Mouse (Mus musculus): Measurements from ENCODE around the gene Gpr18. TPM values are rescaled to one million over a fixed set of nuclear protein-coding genes. Genes with fewer than 3 reads are reported as not detected.
"Not testable (repeated sequence)": the region's sequence is repeated elsewhere in the genome, so short reads cannot be mapped to it uniquely, and the experiment has no call there.

Gene Gpr18
- polyA plus RNA-seq, 1 experiment from 2014 or later: 0.24 TPM

DNA sequence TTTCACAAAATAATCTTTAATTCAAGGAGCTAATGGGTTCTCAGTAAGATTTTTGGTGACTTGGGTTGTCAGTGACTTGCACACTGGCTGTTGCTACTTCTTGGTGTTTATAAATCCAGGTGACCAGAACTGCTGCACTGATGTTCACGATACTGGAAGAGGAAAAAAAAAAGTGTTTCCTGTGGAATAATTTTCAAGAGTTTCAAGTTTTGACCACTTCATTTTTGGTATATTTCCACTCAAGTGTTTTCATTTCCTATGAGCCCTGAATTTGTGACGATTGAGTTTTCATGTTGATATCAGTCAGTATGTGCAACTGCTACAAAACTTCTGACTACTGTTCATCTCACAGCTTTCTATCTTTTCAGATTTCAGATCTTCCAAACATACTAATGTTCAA lies 38.7 kb downstream of the Gpr18 start:
- 93% methylated on average over 2 of the region's 2 CpGs for WGBS
- Histone ChIP-seq H3K4me3 (replicated peaks) (no peak overlapping the region), H3K27me3 (0 out of 2 replicates have a peak, but pooled peaks cover 3% of the 10 kb centered on the region), H3K27ac (no peak overlapping the region), H3K4me2 (replicated peaks) (no peak overlapping the region), H3K9ac (replicated peaks) (no peak overlapping the region), H3K36me3 (no peaks in the 10 kb centered on the region), H3K9me3 (no peaks in the 10 kb centered on the region), H3K4me1 (replicated peaks) (peaks cover 25% of the 10 kb centered on the region)
- ATAC-seq: no peak

DNA sequence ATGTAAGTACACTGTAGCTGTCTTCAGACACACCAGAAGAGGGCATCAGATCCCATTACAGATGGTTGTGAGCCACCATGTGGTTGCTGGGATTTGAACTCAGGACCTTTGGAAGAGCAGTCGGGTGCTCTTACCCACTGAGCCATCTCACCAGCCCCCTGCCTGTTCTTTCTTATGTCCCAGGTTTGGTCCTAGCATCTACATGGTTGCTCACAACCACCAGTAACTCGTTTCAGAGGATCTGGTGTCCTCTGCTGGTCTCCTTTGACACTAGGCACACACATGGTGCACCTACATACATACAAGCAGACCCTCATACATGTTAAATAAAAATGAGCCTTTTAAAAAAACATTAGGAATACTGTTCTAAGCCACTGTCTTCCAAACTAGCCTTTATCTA lies 39.4 kb downstream of the Gpr18 start:
- not testable (repeated sequence) for H3K9me3 ChIP-seq; H3K4me3 ChIP-seq (replicated peaks); H3K27ac ChIP-seq; H3K27me3 ChIP-seq; ATAC-seq; H3K36me3 ChIP-seq; H3K9ac ChIP-seq (replicated peaks); H3K4me2 ChIP-seq (replicated peaks)
- peaks cover 23% of the 10 kb centered on the region for H3K4me1 ChIP-seq (replicated peaks)
- WGBS: 69% methylated on average over 2 of the region's 2 CpGs

- Histone ChIP-seq H3K27me3 (0 out of 2 replicates have a peak, but pooled peaks cover 3% of the 10 kb centered on the region), H3K4me3 (replicated peaks) (no peak overlapping the region), H3K27ac (no peak overlapping the region), H3K9me3 (no peaks in the 10 kb centered on the region), H3K4me2 (replicated peaks) (no peak overlapping the region), H3K4me1 (replicated peaks) (peaks cover 4% of the 10 kb centered on the region; the same call in 1 of the 2 replicates), H3K36me3 (no peaks in the 10 kb centered on the region), H3K9ac (replicated peaks) (no peak overlapping the region)
- no peak for ATAC-seq
- WGBS: 90% methylated on average over 4 of the region's 4 CpGs
Measured at GRCm38 (mm10) chr14:121873646-121874045, 41.9 kb downstream of the Gpr18 start.

GRCm38 (mm10) chr14:121873172-121873571 lies 42.4 kb downstream of the Gpr18 start:
- no peak overlapping the region for H3K9ac ChIP-seq (replicated peaks)
- no peak overlapping the region for H3K27ac ChIP-seq
- peaks cover 4% of the 10 kb centered on the region; the same call in 1 of the 2 replicates for H3K4me1 ChIP-seq (replicated peaks)
- no peak overlapping the region for H3K4me3 ChIP-seq (replicated peaks)
- no peaks in the 10 kb centered on the region for H3K9me3 ChIP-seq
- H3K4me2 ChIP-seq (replicated peaks): no peak overlapping the region
- 80% methylated on average over 2 of the region's 2 CpGs for WGBS
- H3K36me3 ChIP-seq: no peaks in the 10 kb centered on the region
- H3K27me3 ChIP-seq: 0 out of 2 replicates have a peak, but pooled peaks cover 3% of the 10 kb centered on the region
- ATAC-seq: no peak

DNA sequence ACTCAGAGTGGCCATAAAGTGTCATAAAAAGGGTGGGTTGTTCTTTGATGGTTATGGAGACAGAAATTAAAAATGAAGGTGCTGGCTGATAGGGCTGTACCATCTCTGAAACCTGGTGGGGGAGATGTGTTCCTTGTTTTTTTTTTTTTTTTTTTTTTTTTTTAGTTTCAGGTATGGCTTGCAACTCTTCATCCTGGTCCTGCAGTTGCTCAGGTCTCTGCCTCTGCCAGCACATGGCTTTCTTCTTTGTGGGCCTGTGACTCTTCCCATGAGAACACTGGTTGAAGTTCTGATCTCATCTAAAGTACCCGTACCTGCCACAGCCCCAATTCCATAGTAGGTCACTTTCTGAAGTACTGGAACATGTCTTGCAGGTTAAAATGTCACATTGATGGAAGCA lies 42.8 kb downstream of the Gpr18 start:
- Histone ChIP-seq H3K27ac (no peak overlapping the region), H3K27me3 (0 out of 2 replicates have a peak, but pooled peaks cover 3% of the 10 kb centered on the region), H3K9ac (replicated peaks) (no peak overlapping the region), H3K4me1 (replicated peaks) (peaks cover 3% of the 10 kb centered on the region; the same call in 1 of the 2 replicates), H3K4me3 (replicated peaks) (no peak overlapping the region), H3K9me3 (no peaks in the 10 kb centered on the region), H3K36me3 (no peaks in the 10 kb centered on the region), H3K4me2 (replicated peaks) (no peak overlapping the region)
- no peak for ATAC-seq
- 89% methylated on average over 1 of the region's 1 CpGs for WGBS

- 0 out of 2 replicates have a peak, but pooled peaks cover 3% of the 10 kb centered on the region for H3K27me3 ChIP-seq
- no peaks in the 10 kb centered on the region for H3K4me1 ChIP-seq (replicated peaks)
- no peak overlapping the region for H3K4me2 ChIP-seq (replicated peaks)
- H3K36me3 ChIP-seq: no peaks in the 10 kb centered on the region
- 64% methylated on average over 1 of the region's 1 CpGs for WGBS
- no peaks in the 10 kb centered on the region for H3K9me3 ChIP-seq
- no peak overlapping the region for H3K27ac ChIP-seq
- no peak for ATAC-seq
- no peak overlapping the region for H3K9ac ChIP-seq (replicated peaks)
- H3K4me3 ChIP-seq (replicated peaks): no peak overlapping the region
Measured at GRCm38 (mm10) chr14:121869111-121869510, 46.5 kb downstream of the Gpr18 start.

GRCm38 (mm10) chr14:121866574-121866973 lies 49.0 kb downstream of the Gpr18 start:
- no peaks in the 10 kb centered on the region for H3K4me1 ChIP-seq (replicated peaks)
- H3K4me2 ChIP-seq (replicated peaks): no peak overlapping the region
- H3K9me3 ChIP-seq: no peaks in the 10 kb centered on the region
- no peak overlapping the region for H3K9ac ChIP-seq (replicated peaks)
- no peak for ATAC-seq
- H3K27ac ChIP-seq: no peak overlapping the region
- H3K4me3 ChIP-seq (replicated peaks): no peak overlapping the region
- no peaks in the 10 kb centered on the region for H3K27me3 ChIP-seq
- H3K36me3 ChIP-seq: no peaks in the 10 kb centered on the region
- 77% methylated on average over 3 of the region's 3 CpGs for WGBS

DNA sequence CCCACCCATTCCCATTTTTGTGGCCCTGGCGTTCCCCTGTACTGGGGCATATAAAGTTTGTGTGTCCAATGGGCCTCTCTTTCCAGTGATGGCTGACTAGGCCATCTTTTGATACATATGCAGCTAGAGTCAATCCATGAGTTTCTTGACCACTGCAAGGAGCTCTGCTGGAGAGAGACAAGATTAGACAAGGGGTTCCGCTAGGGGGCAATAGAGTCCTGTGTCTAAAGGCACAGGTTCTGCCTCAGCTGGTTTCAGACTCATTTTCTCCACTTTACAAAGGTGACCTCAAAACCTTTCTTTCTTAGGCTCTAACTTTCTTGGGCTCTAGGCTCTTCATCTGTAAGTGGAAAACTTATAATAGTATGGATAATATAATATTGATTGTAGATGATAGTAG lies 50.4 kb downstream of the Gpr18 start:
- not testable (repeated sequence) for H3K4me3 ChIP-seq (replicated peaks); H3K27ac ChIP-seq; H3K36me3 ChIP-seq; H3K9me3 ChIP-seq; H3K4me2 ChIP-seq (replicated peaks); H3K27me3 ChIP-seq; H3K4me1 ChIP-seq (replicated peaks); H3K9ac ChIP-seq (replicated peaks); ATAC-seq
- 13% methylated on average over 2 of the region's 2 CpGs for WGBS

Other genes starting within 250 kb of the Gpr18 start
- 5.1 and 5.5 TPM in 2 replicates for gene Dock9, start 117.9 kb downstream of the Gpr18 start, polyA plus RNA-seq (2015; fragmentation: Nextera tagmentation; extraction: Ambion mirVana)
- gene Ubac2, start 37.2 kb downstream of the Gpr18 start, polyA plus RNA-seq (2015; fragmentation: Nextera tagmentation; extraction: Ambion mirVana): 51.2 and 53.7 TPM in 2 replicates
- 0.72 and 1.2 TPM in 2 replicates for gene Gpr183, start 49.4 kb upstream of the Gpr18 start, polyA plus RNA-seq (2015; fragmentation: Nextera tagmentation; extraction: Ambion mirVana)
- not detected in 2 replicates for gene Timm8a2, start 118.9 kb upstream of the Gpr18 start, polyA plus RNA-seq (2015; fragmentation: Nextera tagmentation; extraction: Ambion mirVana)
- gene Tm9sf2, start 191.3 kb upstream of the Gpr18 start, polyA plus RNA-seq (2015; fragmentation: Nextera tagmentation; extraction: Ambion mirVana): 105 and 111 TPM in 2 replicates